Mouse (Mus musculus) midbrain, embryonic 12.5 days (tissue): Measurements from ENCODE around the gene Pdia6. TPM values are rescaled to one million over a fixed set of nuclear protein-coding genes. Genes with fewer than 3 reads are reported as not detected.

Experiments used
- ATAC-seq: fragments of 200-750 bp; cut with Nextera tagmentation; 2 replicates; pipeline ENCODE4 v1.8.0; 2017; ENCODE audit warnings: low read depth, moderate TSS enrichment, moderate library complexity; ENCODE audit not compliant: low FRiP score
- H3K27ac ChIP-seq: fragments of 300-500 bp; sonication (generic); replicated peaks from 2 replicates; pipeline ENCODE4 v1.5.1; 2016; ENCODE audit warnings: mild to moderate bottlenecking
- H3K27me3 ChIP-seq: fragments of 300-500 bp; sonication (generic); 2 replicates; pipeline ENCODE4 v1.6.1; 2016; ENCODE audit warnings: mild to moderate bottlenecking
- H3K36me3 ChIP-seq: fragments of 300-500 bp; sonication (generic); 2 replicates; pipeline ENCODE4 v1.6.1; 2016
- H3K4me1 ChIP-seq: fragments of 300-500 bp; sonication (generic); 2 replicates; pipeline ENCODE4 v1.6.1; 2016
- H3K4me2 ChIP-seq: fragments of 300-500 bp; sonication (generic); replicated peaks from 2 replicates; pipeline ENCODE4 v1.6.1; 2016; ENCODE audit warnings: mild to moderate bottlenecking, moderate library complexity
- H3K4me3 ChIP-seq: fragments of 300-500 bp; sonication (generic); 2 replicates; pipeline ENCODE4 v1.5.1; 2016; ENCODE audit warnings: mild to moderate bottlenecking
- H3K9ac ChIP-seq: fragments of 300-500 bp; sonication (generic); replicated peaks from 2 replicates; pipeline ENCODE4 v1.6.1; 2016; ENCODE audit warnings: mild to moderate bottlenecking, moderate library complexity
- H3K9me3 ChIP-seq: fragments of 300-500 bp; sonication (generic); 2 replicates; pipeline ENCODE4 v1.6.1; 2016; ENCODE audit warnings: mild to moderate bottlenecking
- WGBS: fragments of 180-500 bp; shearing (Covaris S2); methylation state at CpG from one replicate; pipeline ENCODE4 v1.1.7; 2016; 5-methylcytosine and 5-hydroxymethylcytosine counted together
- polyA plus RNA-seq: library from polyadenylated mRNA; unstranded; fragments of >200 nt; fragmentation: Nextera tagmentation; extraction: Ambion mirVana; gene quantifications from 2 replicates; pipeline ENCODE4 v1.2.1, GENCODE M21; 2016

Gene Pdia6
- 443 and 445 TPM in 2 replicates for polyA plus RNA-seq

GRCm38 (mm10) chr12:17265971-17266672 lies at the start of gene Pdia6:
Gene Pdia6, plus strand, starts transcription at chr12:17266545.
- Histone ChIP-seq H3K27me3 (0 out of 2 replicates have a peak, but pooled peaks cover 3% of the 10 kb centered on the region), H3K9ac (peak within 1 kb of the TSS; percentile 92), H3K27ac (peak within 1 kb of the TSS; percentile 81), H3K36me3 (peaks cover 23% of the 10 kb centered on the region), H3K4me1 (peaks cover 27% of the 10 kb centered on the region), H3K4me2 (peak within 1 kb of the TSS; percentile 81), H3K4me3 (peak within 1 kb of the TSS; percentile 93), H3K9me3 (no peaks in the 10 kb centered on the region)
- ATAC-seq = peak; percentile 99
- WGBS = 2% methylated on average over 48 of the region's 48 CpGs

DNA sequence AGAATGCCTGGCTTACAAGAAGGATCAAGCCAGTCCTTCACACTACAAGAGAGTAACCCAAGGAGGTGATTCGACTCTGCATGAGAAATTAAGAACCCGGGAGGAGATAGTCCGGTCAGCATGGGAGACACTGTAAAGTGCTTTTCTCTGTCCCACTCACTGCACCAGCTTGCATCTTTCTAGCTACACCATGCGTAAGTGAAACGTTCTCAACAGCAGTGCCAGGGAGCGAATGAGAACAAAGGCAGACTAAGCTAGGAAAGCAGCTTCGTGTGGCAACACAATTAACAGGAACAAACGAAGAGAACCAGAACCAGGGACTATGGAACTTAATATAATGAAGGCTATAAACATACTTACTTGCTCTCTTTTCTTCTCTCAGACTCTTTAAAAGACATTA lies 48.0 kb upstream of the Pdia6 start:
- H3K9ac ChIP-seq = no peak overlapping the region
- WGBS = 47% methylated on average over 8 of the region's 8 CpGs
- H3K27me3 ChIP-seq = no peaks in the 10 kb centered on the region
- H3K4me2 ChIP-seq = no peak overlapping the region
- no peaks in the 10 kb centered on the region for H3K9me3 ChIP-seq
- no peak overlapping the region for H3K4me3 ChIP-seq
- ATAC-seq = no peak
- no peaks in the 10 kb centered on the region for H3K4me1 ChIP-seq
- H3K36me3 ChIP-seq = no peaks in the 10 kb centered on the region
- H3K27ac ChIP-seq = no peak overlapping the region

DNA sequence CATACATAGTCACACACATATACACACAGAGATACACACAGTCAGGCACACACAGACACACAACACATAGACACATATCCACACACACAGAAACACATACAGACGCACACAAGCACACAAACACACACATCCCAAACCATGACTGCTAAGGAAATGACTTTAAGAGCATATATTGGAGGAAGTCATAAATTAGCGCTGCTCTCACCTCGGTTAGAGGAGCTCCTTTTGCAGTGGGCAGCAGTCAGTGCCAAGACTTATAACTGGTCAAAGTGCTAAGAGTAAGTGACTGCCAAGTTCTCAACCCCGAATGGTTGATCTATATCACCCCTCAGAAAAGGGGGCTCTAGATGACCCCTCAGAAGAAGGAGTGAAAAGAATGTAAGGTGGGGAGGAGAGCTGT lies 47.2 kb upstream of the Pdia6 start:
- ATAC-seq = no peak
- no peaks in the 10 kb centered on the region for H3K4me1 ChIP-seq
- no peak overlapping the region for H3K4me2 ChIP-seq
- H3K36me3 ChIP-seq = no peaks in the 10 kb centered on the region
- H3K27ac ChIP-seq = no peak overlapping the region
- H3K4me3 ChIP-seq = no peak overlapping the region
- no peaks in the 10 kb centered on the region for H3K27me3 ChIP-seq
- 87% methylated on average over 4 of the region's 4 CpGs for WGBS
- no peak overlapping the region for H3K9ac ChIP-seq
- H3K9me3 ChIP-seq = no peaks in the 10 kb centered on the region

DNA sequence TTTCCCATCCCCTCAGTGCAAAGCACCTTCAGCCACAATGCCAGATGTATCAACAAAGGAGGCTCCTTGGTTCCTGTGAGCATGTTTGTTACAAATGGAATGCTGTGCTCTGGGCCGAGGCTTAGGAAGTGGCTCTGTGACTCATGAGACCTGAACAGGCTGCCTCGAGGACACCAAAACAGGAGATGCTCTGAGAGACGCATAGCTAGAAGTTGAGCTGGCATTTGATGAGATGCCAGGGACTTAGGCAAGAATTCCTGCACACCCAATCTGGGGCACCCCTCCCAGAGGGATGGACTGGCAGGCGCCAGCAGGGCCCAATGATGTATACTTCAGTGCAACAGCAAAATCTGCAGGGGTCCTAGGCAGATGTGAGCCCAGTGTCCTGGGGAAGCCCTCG lies 45.7 kb upstream of the Pdia6 start:
- no peak for ATAC-seq

GRCm38 (mm10) chr12:17221891-17222428 lies 44.4 kb upstream of the Pdia6 start:
- Histone ChIP-seq H3K36me3 (no peaks in the 10 kb centered on the region), H3K4me2 (no peak overlapping the region), H3K27me3 (no peaks in the 10 kb centered on the region), H3K9ac (no peak overlapping the region), H3K4me3 (no peak overlapping the region), H3K4me1 (no peaks in the 10 kb centered on the region), H3K9me3 (no peaks in the 10 kb centered on the region), H3K27ac (no peak overlapping the region)
- WGBS = 50% methylated on average over 5 of the region's 5 CpGs
- ATAC-seq = no peak

More for the DNA sequence above, 45.7 kb upstream of the Pdia6 start:
- WGBS = 75% methylated on average over 5 of the region's 5 CpGs
- no peak overlapping the region for H3K9ac ChIP-seq
- H3K4me1 ChIP-seq = no peaks in the 10 kb centered on the region
- no peaks in the 10 kb centered on the region for H3K27me3 ChIP-seq
- H3K4me2 ChIP-seq = no peak overlapping the region
- H3K9me3 ChIP-seq = no peaks in the 10 kb centered on the region
- no peaks in the 10 kb centered on the region for H3K36me3 ChIP-seq
- no peak overlapping the region for H3K4me3 ChIP-seq
- H3K27ac ChIP-seq = no peak overlapping the region

- no peak overlapping the region for H3K4me2 ChIP-seq
- no peaks in the 10 kb centered on the region for H3K36me3 ChIP-seq
- H3K4me3 ChIP-seq = no peak overlapping the region
- no peaks in the 10 kb centered on the region for H3K27me3 ChIP-seq
- no peak for ATAC-seq
- H3K9me3 ChIP-seq = no peaks in the 10 kb centered on the region
- WGBS = 74% methylated on average over 3 of the region's 3 CpGs
- H3K27ac ChIP-seq = no peak overlapping the region
- H3K4me1 ChIP-seq = no peaks in the 10 kb centered on the region
- H3K9ac ChIP-seq = no peak overlapping the region
Measured at GRCm38 (mm10) chr12:17223050-17223449, 43.3 kb upstream of the Pdia6 start.

- no peak overlapping the region for H3K4me2 ChIP-seq
- no peaks in the 10 kb centered on the region for H3K9me3 ChIP-seq
- no peaks in the 10 kb centered on the region for H3K4me1 ChIP-seq
- no peak overlapping the region for H3K9ac ChIP-seq
- H3K4me3 ChIP-seq = no peak overlapping the region
- no peaks in the 10 kb centered on the region for H3K36me3 ChIP-seq
- ATAC-seq = no peak
- WGBS = 80% methylated on average over 5 of the region's 5 CpGs
- no peak overlapping the region for H3K27ac ChIP-seq
- H3K27me3 ChIP-seq = no peaks in the 10 kb centered on the region
Measured at GRCm38 (mm10) chr12:17225012-17225411, 41.3 kb upstream of the Pdia6 start.

GRCm38 (mm10) chr12:17227903-17228302 lies 38.4 kb upstream of the Pdia6 start:
- no peaks in the 10 kb centered on the region for H3K9me3 ChIP-seq
- no peaks in the 10 kb centered on the region for H3K27me3 ChIP-seq
- no peak overlapping the region for H3K9ac ChIP-seq
- no peak overlapping the region for H3K4me2 ChIP-seq
- H3K4me3 ChIP-seq = no peak overlapping the region
- 82% methylated on average over 4 of the region's 4 CpGs for WGBS
- H3K36me3 ChIP-seq = no peaks in the 10 kb centered on the region
- no peak for ATAC-seq
- no peaks in the 10 kb centered on the region for H3K4me1 ChIP-seq
- no peak overlapping the region for H3K27ac ChIP-seq

- Histone ChIP-seq H3K4me2 (no peak overlapping the region), H3K4me3 (no peak overlapping the region), H3K9me3 (no peaks in the 10 kb centered on the region), H3K27ac (no peak overlapping the region), H3K9ac (no peak overlapping the region), H3K27me3 (no peaks in the 10 kb centered on the region), H3K36me3 (no peaks in the 10 kb centered on the region), H3K4me1 (peaks cover 2% of the 10 kb centered on the region)
- ATAC-seq = no peak
- 80% methylated on average over 5 of the region's 5 CpGs for WGBS
Measured at GRCm38 (mm10) chr12:17230581-17230980, 35.8 kb upstream of the Pdia6 start.

- 87% methylated on average over 14 of the region's 14 CpGs for WGBS
- Histone ChIP-seq H3K9me3 (no peaks in the 10 kb centered on the region), H3K27me3 (no peaks in the 10 kb centered on the region), H3K36me3 (no peaks in the 10 kb centered on the region), H3K4me2 (no peak overlapping the region), H3K4me1 (peaks cover 11% of the 10 kb centered on the region), H3K27ac (no peak overlapping the region), H3K9ac (no peak overlapping the region), H3K4me3 (no peak overlapping the region)
- no peak for ATAC-seq
Measured at GRCm38 (mm10) chr12:17231513-17231912, 34.8 kb upstream of the Pdia6 start.

GRCm38 (mm10) chr12:17235535-17236313 lies 30.6 kb upstream of the Pdia6 start:
- Histone ChIP-seq H3K36me3 (no peaks in the 10 kb centered on the region), H3K4me1 (peaks cover 20% of the 10 kb centered on the region), H3K27me3 (no peaks in the 10 kb centered on the region), H3K9me3 (no peaks in the 10 kb centered on the region), H3K4me3 (no peak overlapping the region), H3K4me2 (peak overlapping the region; percentile 13; the same call in 1 of the 2 replicates), H3K27ac (peak overlapping the region; percentile 36; the same call in 1 of the 2 replicates), H3K9ac (no peak overlapping the region)
- 36% methylated on average over 11 of the region's 11 CpGs for WGBS
- peak; percentile 77 for ATAC-seq
